Mouse (Mus musculus) megakaryocyte, embryonic 14.5 days (primary cell): Measurements from ENCODE around the gene Hmg20b.

Experiments used
- FLI1 ChIP-seq: IDR thresholded peaks from 2 replicates; pipeline ENCODE4 v1.6.1; 2012; ENCODE audit warnings: low read length, inconsistent platforms, mixed read lengths
- GATA1 ChIP-seq: IDR thresholded peaks from 3 replicates; pipeline ENCODE4 v1.6.1; 2012; ENCODE audit warnings: mixed read lengths, low read length, inconsistent platforms, borderline replicate concordance

DNA sequence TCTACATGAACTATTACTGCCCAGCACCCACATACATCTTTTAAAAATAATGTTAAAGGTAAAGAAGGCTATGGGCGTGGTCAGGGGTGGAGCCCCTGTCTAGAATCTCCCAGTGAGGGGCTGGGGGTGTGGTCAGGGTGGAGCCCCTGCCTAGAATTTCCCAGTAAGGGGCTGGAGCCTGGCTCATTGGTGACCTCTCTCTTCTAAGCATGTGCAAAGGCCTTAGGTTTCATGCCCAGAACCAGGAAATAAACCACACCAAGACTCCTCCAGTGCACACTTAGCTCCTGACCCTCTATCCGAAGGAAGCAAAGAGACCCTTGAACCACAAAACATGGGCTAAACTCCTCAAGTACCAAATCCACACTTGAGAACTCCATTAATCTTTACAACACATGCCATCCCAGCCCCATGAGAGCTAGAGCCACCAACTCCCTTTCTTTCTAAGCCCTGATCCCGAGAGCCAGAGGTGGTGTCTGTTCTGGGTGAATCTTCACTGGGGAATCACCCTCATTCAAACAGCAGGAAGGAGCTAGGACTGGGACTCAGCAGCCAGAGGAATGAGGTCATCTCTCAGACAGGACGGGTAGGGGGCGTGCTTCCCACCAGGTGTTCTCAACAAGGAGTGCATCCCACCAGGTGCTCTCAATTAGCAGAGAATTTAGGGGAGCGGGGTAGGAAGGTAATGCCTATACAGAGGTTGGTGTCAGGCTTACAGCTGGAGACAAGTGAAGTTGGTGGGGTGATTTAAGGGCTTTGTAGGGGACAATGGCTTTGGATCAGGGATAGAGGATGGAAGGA is 26.5 kb upstream of the Hmg20b start:
- TF ChIP-seq GATA1 (no peak), FLI1 (no peak)
